Mouse (Mus musculus) limb, embryonic 11.5 days (tissue): ENCODE results near the gene Srek1ip1. TPM values are rescaled to one million over a fixed set of nuclear protein-coding genes. Genes with fewer than 3 reads are reported as not detected.

ENCODE experiments used
- ATAC-seq: fragments of 200-750 bp; cut with Nextera tagmentation; 2 replicates; pipeline ENCODE4 v1.8.0; 2017; ENCODE audit warnings: low read depth; ENCODE audit not compliant: insufficient number of reproducible peaks, low FRiP score, low TSS enrichment
- DNase-seq: peaks from one replicate; pipeline ENCODE4 v3.0.0-alpha.2; 2015; ENCODE audit warnings: low spot score
- H3K27ac ChIP-seq: fragments of 300-500 bp; sonication (generic); replicated peaks from 2 replicates; pipeline ENCODE4 v1.5.1; 2014; ENCODE audit warnings: low read depth, mild to moderate bottlenecking, low read length
- H3K27me3 ChIP-seq: fragments of 300-500 bp; sonication (generic); 2 replicates; pipeline ENCODE4 v1.6.1; 2014; ENCODE audit warnings: mild to moderate bottlenecking, low read length, mixed read lengths; ENCODE audit not compliant: control insufficient read depth, insufficient read depth
- H3K36me3 ChIP-seq: fragments of 300-500 bp; sonication (generic); 2 replicates; pipeline ENCODE4 v1.6.1; 2014; ENCODE audit warnings: mild to moderate bottlenecking, low read length, moderate library complexity, mixed read lengths; ENCODE audit not compliant: control insufficient read depth, insufficient read depth
- H3K4me1 ChIP-seq: fragments of 300-500 bp; sonication (generic); 2 replicates; pipeline ENCODE4 v1.6.1; 2014; ENCODE audit warnings: low read length, mixed read lengths; ENCODE audit not compliant: control insufficient read depth, insufficient read depth
- H3K4me2 ChIP-seq: fragments of 300-500 bp; sonication (generic); 2 replicates; pipeline ENCODE4 v1.6.1; 2014; ENCODE audit warnings: low read depth, mild to moderate bottlenecking, moderate library complexity; ENCODE audit not compliant: severe bottlenecking
- H3K4me3 ChIP-seq: fragments of 300-500 bp; sonication (generic); 2 replicates; pipeline ENCODE4 v1.5.1; 2014; ENCODE audit warnings: low read depth, low read length
- H3K9ac ChIP-seq: fragments of 300-500 bp; sonication (generic); 2 replicates; pipeline ENCODE4 v1.6.1; 2014; ENCODE audit warnings: mild to moderate bottlenecking, low read length
- H3K9me3 ChIP-seq: fragments of 300-500 bp; sonication (generic); 2 replicates; pipeline ENCODE4 v1.6.1; 2016; ENCODE audit warnings: low read length; ENCODE audit not compliant: control insufficient read depth
- WGBS: fragments of 180-500 bp; shearing (Covaris S2); extraction: QIAGEN DNeasy Blood & Tissue Kit; methylation state at CpG from one replicate; pipeline ENCODE4 v1.1.7; 2014; 5-methylcytosine and 5-hydroxymethylcytosine counted together
- polyA plus RNA-seq: library from polyadenylated mRNA; unstranded; fragments of >200 nt; fragmentation: Nextera tagmentation; extraction: Ambion mirVana; gene quantifications from 2 replicates; pipeline ENCODE4 v1.2.1, GENCODE M21; 2014

Srek1ip1 gene
- polyA plus RNA-seq, 1 experiment from 2014 or later: 25.1 TPM

GRCm38 (mm10) chr13:104863127-104863979 lies 71.1 kb downstream of the Srek1ip1 start, which contains the start of gene Shisal2b:
Gene Shisal2b (minus strand): TSS chr13:104863893.
- no peaks in the 10 kb centered on the region for H3K36me3 ChIP-seq
- H3K4me3 ChIP-seq: peak within 1 kb of the TSS; percentile 37
- no peaks in the 10 kb centered on the region for H3K27me3 ChIP-seq
- H3K9ac ChIP-seq: peak within 1 kb of the TSS; percentile 47
- H3K4me2 ChIP-seq: peak within 1 kb of the TSS; percentile 84
- DNase-seq: peak; percentile 65
- no peak within 1 kb of the TSS for H3K27ac ChIP-seq
- peak; percentile 71 for ATAC-seq
- H3K9me3 ChIP-seq: no peaks in the 10 kb centered on the region
- WGBS: 4% methylated on average over 38 of the region's 38 CpGs
- H3K4me1 ChIP-seq: no peaks in the 10 kb centered on the region

DNA sequence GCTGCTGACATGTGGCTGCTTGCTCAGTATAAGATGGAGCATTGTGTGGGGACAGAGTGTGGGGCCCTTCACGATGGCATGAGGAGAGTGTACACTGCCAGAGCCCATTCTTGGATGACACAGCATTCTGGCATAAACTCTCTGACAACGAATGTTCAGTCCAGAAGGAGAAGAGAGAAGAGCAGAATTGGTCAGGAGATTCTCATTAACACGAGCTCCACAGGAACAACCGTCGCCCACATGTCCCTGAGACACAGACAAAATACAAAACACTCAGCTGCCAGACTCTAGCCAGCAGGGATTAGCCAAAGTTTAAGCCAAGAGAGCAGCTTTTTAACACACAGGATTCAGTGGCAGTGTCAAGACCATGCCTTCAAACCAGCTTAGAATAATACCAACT lies 74.4 kb downstream of the Srek1ip1 start:
- Histone ChIP-seq H3K9me3 (no peaks in the 10 kb centered on the region), H3K4me1 (no peaks in the 10 kb centered on the region), H3K4me3 (no peak overlapping the region), H3K4me2 (no peak overlapping the region), H3K27ac (no peak overlapping the region), H3K36me3 (no peaks in the 10 kb centered on the region), H3K27me3 (no peaks in the 10 kb centered on the region), H3K9ac (no peak overlapping the region)
- WGBS: 90% methylated on average over 5 of the region's 5 CpGs
- DNase-seq: no peak
- no peak for ATAC-seq

GRCm38 (mm10) chr13:104869907-104870306 lies 77.6 kb downstream of the Srek1ip1 start:
- H3K9me3 ChIP-seq: no peaks in the 10 kb centered on the region
- no peak overlapping the region for H3K27ac ChIP-seq
- H3K4me1 ChIP-seq: no peaks in the 10 kb centered on the region
- H3K4me3 ChIP-seq: no peak overlapping the region
- H3K36me3 ChIP-seq: no peaks in the 10 kb centered on the region
- H3K27me3 ChIP-seq: no peaks in the 10 kb centered on the region
- 91% methylated on average over 2 of the region's 2 CpGs for WGBS
- DNase-seq: no peak
- no peak overlapping the region for H3K9ac ChIP-seq
- H3K4me2 ChIP-seq: no peak overlapping the region
- ATAC-seq: no peak

GRCm38 (mm10) chr13:104878508-104878907 lies 86.2 kb downstream of the Srek1ip1 start:
- ATAC-seq: no peak

GRCm38 (mm10) chr13:104883566-104884249 lies 91.4 kb downstream of the Srek1ip1 start:
- Histone ChIP-seq H3K9me3 (no peaks in the 10 kb centered on the region), H3K4me2 (no peak overlapping the region), H3K27me3 (no peaks in the 10 kb centered on the region), H3K4me3 (no peak overlapping the region), H3K9ac (no peak overlapping the region), H3K4me1 (no peaks in the 10 kb centered on the region), H3K27ac (no peak overlapping the region), H3K36me3 (no peaks in the 10 kb centered on the region)
- WGBS: 24% methylated on average over 16 of the region's 16 CpGs
- DNase-seq: no peak
- ATAC-seq: 0 out of 2 replicates have a peak, but pooled peaks have one; percentile 31

More at GRCm38 (mm10) chr13:104878508-104878907, 86.2 kb downstream of the Srek1ip1 start:
- H3K27ac ChIP-seq: no peak overlapping the region
- H3K27me3 ChIP-seq: no peaks in the 10 kb centered on the region
- H3K9me3 ChIP-seq: no peaks in the 10 kb centered on the region
- no peak overlapping the region for H3K9ac ChIP-seq
- no peaks in the 10 kb centered on the region for H3K4me1 ChIP-seq
- 83% methylated on average over 4 of the region's 4 CpGs for WGBS
- DNase-seq: no peak
- no peak overlapping the region for H3K4me2 ChIP-seq
- no peaks in the 10 kb centered on the region for H3K36me3 ChIP-seq
- H3K4me3 ChIP-seq: no peak overlapping the region

DNA sequence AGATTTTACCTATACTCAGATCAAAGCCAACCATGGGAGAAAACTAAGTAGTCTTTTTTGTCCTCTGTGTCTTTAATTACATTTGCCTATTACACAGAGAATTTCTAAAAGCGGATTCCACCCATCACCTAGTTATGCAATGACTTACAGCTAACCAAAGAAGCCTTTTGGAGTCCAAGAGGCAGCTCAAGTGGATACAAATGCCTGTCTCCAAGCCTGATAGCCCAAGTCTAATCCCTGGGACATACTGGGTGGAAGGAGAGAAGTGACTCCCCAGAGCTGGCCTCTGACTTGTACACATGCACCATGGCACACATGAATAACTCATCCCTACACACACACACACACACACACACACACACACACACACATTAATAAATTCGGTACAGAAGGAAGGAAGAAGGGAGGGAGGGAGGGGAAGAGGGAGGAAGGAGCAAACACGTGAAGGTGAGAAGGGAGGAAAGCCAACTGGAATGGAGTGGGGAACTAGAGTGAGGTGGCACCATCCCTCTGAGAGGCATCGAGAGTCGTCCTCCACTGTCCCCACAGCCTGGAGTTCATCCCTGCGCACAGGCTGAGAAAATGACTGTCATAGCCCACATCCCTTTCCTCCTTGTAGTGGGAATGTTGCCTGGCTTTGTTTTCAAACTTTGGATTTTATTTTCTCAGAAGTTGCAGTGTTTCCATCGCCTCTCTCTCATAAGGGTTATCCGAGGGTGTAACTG lies 94.2 kb downstream of the Srek1ip1 start:
- Histone ChIP-seq H3K4me3 (no peak overlapping the region), H3K4me1 (no peaks in the 10 kb centered on the region), H3K9me3 (no peaks in the 10 kb centered on the region), H3K4me2 (no peak overlapping the region), H3K36me3 (no peaks in the 10 kb centered on the region), H3K27ac (no peak overlapping the region), H3K9ac (no peak overlapping the region), H3K27me3 (no peaks in the 10 kb centered on the region)
- 77% methylated on average over 7 of the region's 8 CpGs for WGBS
- ATAC-seq: no peak
- no peak for DNase-seq

Other genes with a start within 250 kb of the Srek1ip1 start
- gene Cwc27, start 24.7 kb downstream of the Srek1ip1 start, polyA plus RNA-seq: 32.2 and 35.2 TPM in 2 replicates
- gene Shisal2b, start 71.4 kb downstream of the Srek1ip1 start, polyA plus RNA-seq: not detected in 2 replicates